Mouse (Mus musculus) B cell, adult 62 days (primary cell): Measurements from ENCODE around the gene Gm8237. TPM values are rescaled to one million over a fixed set of nuclear protein-coding genes. Genes with fewer than 3 reads are reported as not detected.

ENCODE experiments used
- total RNA-seq: library from RNA; stranded (reverse); gene quantifications from 4 replicates; pipeline ENCODE4 v1.2.4, GENCODE M21; 2023

Gm8237 gene
- total RNA-seq: not detected in 4 replicates

DNA sequence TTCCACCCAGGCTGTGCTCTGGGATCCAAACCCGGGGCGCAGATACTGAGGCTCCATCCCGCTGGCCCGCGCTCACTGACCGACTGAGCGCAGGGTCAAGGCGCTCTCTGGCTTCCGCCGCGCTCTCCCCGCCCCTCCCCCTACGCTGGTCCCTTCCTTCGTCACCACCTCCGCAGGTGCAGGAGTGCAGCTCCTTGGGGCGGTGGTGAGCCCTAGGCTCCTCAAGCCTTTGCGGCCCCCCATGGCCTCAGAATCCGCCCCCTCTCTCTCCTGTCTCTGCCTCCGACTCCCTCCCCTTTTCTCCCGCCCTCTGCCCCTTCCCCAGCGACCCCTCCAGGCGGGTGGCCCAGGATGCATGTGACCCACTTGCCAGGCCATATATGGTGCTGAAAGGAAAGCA lies at the start of gene Gm8237:
TSS of gene Gm8237 (minus strand) at position 142 of the 400 bp plus-strand sequence.

DNA sequence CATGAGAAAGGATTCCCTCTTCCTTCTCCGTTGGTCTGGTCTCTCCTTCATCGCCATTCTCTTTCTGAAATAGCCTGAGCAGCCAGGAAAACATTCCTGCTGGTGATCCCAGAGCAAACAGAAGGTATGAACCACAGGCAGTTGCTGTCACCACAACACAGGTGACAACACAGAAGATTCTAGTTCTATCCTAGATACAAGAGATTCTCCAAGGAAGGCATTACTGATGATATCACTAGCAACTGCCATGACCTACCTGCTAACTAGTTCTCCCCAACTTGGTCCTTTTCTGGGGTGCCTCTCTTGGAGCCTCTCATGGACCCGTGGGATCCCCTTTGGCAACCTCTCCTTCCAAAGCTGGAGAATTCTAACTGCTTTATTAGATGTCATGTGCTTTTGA lies 50.0 kb downstream of the Gm8237 start, which contains the start of gene Gm3424:
TSS of gene Gm3424 (minus strand) at position 101 of the 400 bp plus-strand sequence.

Other genes with a start within 250 kb of the Gm8237 start
- gene Gm8265, start 247.4 kb downstream of the Gm8237 start, total RNA-seq: not detected in 4 replicates
- not detected in 4 replicates for gene Gm9603, start 192.9 kb downstream of the Gm8237 start, total RNA-seq
- gene Gm3373, start 138.8 kb downstream of the Gm8237 start, total RNA-seq: not detected in 4 replicates
- not detected in 4 replicates for gene Gm3383, start 72.4 kb downstream of the Gm8237 start, total RNA-seq
- not detected in 4 replicates for gene Gm3424, start 50.1 kb downstream of the Gm8237 start, total RNA-seq
- not detected in 4 replicates for gene Gm3248, start 81.4 kb upstream of the Gm8237 start, total RNA-seq
- not detected in 4 replicates for gene Gm3453, start 98.8 kb upstream of the Gm8237 start, total RNA-seq
- gene Gm6337, start 177.9 kb upstream of the Gm8237 start, total RNA-seq: not detected in 4 replicates
- gene Gm8206, start 213.6 kb upstream of the Gm8237 start, total RNA-seq: not detected in 4 replicates
- gene Gm3468, start 228.3 kb upstream of the Gm8237 start, total RNA-seq: not detected in 4 replicates
- gene Gm3476, start 245.4 kb upstream of the Gm8237 start, total RNA-seq: not detected in 4 replicates